Mouse (Mus musculus): ENCODE measurements around the gene Thsd7b. TPM values are rescaled to one million over a fixed set of nuclear protein-coding genes. Genes with fewer than 3 reads are reported as not detected.

Gene Thsd7b
- polyA plus RNA-seq, 2 experiments = 1.1 to 1.8 TPM

DNA sequence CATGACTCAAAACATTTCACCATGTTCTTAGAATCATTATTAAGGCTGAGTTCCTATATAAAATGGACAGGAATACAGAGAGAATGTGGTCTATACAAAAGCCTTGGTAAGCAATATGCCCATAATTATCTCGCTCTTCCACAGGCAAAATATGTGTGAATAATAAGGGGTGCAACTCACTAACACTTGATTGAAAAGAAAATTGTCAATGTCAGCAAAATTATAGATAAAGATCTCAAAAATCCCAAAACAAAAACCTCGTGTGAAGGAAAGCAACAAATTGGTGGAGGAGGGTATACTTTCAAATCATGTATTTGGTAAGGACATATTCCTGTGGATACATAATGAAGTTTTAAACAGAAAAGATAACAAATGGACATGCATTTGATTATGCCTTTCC, 810.7 kb downstream of the Thsd7b start:
- ATAC-seq (ENCODE audit: low FRiP score, low read depth) = no peak

DNA sequence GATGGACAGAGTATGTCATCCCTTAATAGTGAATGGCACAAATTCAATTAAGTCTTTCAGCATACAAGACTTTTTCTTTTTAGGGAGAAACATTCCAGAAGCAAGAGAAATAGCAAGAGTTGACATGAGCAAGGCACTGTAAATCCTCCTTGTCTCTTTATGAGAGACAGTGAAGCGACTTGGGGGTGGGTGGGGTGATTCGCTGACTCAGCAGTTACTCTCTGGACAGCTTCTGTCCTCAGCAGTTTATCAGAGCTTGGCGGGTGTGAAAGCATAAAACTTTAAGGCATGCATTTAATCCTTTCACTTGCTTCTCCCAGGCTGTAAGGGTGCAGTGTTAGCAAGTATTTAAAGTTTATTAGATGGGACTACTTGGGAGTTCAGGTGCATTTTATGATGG, 812.1 kb downstream of the Thsd7b start:
- DNase-seq (ENCODE audit: low spot score) (no peak), ATAC-seq (ENCODE audit: low FRiP score, low read depth) (no peak)
- Histone ChIP-seq H3K4me3 (replicated peaks; ENCODE audit: low read length) (no peak overlapping the region), H3K9me3 (ENCODE audit: control insufficient read depth, low read length) (no peaks in the 10 kb centered on the region), H3K27me3 (ENCODE audit: control insufficient read depth, insufficient read depth, low read length) (no peaks in the 10 kb centered on the region), H3K4me2 (replicated peaks; ENCODE audit: low read depth, low read length, severe bottlenecking) (no peak overlapping the region), H3K9ac (ENCODE audit: low read depth, low read length, severe bottlenecking) (no peak overlapping the region), H3K36me3 (ENCODE audit: control insufficient read depth, insufficient read depth, low read length) (no peaks in the 10 kb centered on the region), H3K4me1 (ENCODE audit: control insufficient read depth, insufficient read depth, low read length) (no peaks in the 10 kb centered on the region), H3K27ac (replicated peaks; ENCODE audit: low read depth, low read length) (no peak overlapping the region)
- 51% methylated on average over 3 of the region's 3 CpGs for WGBS
- TF ChIP-seq POLR2A (IDR thresholded peaks at IDR 0.05; ENCODE audit: borderline replicate concordance, extremely low read depth, insufficient read depth, insufficient read length) = no peak

More for the DNA sequence above, 810.7 kb downstream of the Thsd7b start:
- no peaks in the 10 kb centered on the region for H3K36me3 ChIP-seq (ENCODE audit: control insufficient read depth, insufficient read depth, low read length)
- TF ChIP-seq POLR2A (IDR thresholded peaks at IDR 0.05; ENCODE audit: borderline replicate concordance, extremely low read depth, insufficient read depth, insufficient read length) = no peak
- H3K9me3 ChIP-seq (ENCODE audit: control insufficient read depth, low read length) = no peaks in the 10 kb centered on the region
- H3K4me2 ChIP-seq (replicated peaks; ENCODE audit: low read depth, low read length, severe bottlenecking) = no peak overlapping the region
- H3K27ac ChIP-seq (replicated peaks; ENCODE audit: low read depth, low read length) = no peak overlapping the region
- no peak overlapping the region for H3K9ac ChIP-seq (ENCODE audit: low read depth, low read length, severe bottlenecking)
- DNase-seq (ENCODE audit: low spot score) = no peak
- H3K4me1 ChIP-seq (ENCODE audit: control insufficient read depth, insufficient read depth, low read length) = no peaks in the 10 kb centered on the region
- no peaks in the 10 kb centered on the region for H3K27me3 ChIP-seq (ENCODE audit: control insufficient read depth, insufficient read depth, low read length)
- no peak overlapping the region for H3K4me3 ChIP-seq (replicated peaks; ENCODE audit: low read length)
- WGBS = 65% methylated on average over 2 of the region's 2 CpGs

DNA sequence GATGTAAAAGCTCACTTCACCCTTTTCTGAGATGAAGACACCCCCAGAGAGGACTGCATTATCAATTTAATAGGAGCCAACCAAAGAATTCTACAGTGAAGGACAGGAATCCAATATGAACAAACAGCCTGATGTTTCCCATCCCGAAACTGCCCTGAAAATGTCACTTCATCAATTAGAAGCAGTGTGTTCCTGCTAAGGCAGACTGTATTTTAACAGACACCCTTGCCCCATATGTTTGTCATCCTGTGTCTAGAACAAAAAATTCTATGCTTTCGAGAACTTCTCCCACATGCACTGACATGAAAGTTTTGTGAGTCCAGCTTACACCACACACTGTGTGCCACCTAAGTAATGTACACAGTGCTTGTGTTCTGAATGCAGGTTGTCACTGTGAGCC, 812.8 kb downstream of the Thsd7b start:
- no peaks in the 10 kb centered on the region for H3K27me3 ChIP-seq (ENCODE audit: control insufficient read depth, insufficient read depth, low read length)
- WGBS = 68% methylated on average over 2 of the region's 2 CpGs
- no peak for DNase-seq (ENCODE audit: low spot score)

DNA sequence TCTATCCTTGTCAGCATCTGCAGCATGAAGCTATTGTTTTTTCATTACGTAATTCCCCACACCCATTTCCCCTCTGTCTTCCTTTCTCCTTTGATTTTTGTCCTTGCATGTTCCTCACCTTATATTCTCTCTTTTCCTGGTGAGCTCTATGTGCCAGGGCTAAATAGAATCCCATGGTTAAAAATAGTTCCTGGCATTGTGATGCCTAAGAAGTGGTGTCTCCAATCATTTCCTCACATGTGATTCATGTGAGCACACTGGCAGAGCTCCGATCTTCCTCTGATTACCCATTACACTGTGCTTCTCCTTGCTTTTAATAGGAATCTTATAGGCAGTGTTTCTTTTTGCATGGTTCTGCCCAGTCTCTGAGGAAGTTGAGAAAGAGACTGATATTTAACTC, 826.1 kb downstream of the Thsd7b start:
- WGBS = 88% methylated on average over 2 of the region's 2 CpGs
- H3K36me3 ChIP-seq (ENCODE audit: control insufficient read depth, insufficient read depth, low read length) = no peaks in the 10 kb centered on the region
- H3K4me2 ChIP-seq (replicated peaks; ENCODE audit: low read depth, low read length, severe bottlenecking) = no peak overlapping the region
- H3K27ac ChIP-seq (replicated peaks; ENCODE audit: low read depth, low read length) = no peak overlapping the region
- TF ChIP-seq POLR2A (IDR thresholded peaks at IDR 0.05; ENCODE audit: borderline replicate concordance, extremely low read depth, insufficient read depth, insufficient read length) = no peak
- no peaks in the 10 kb centered on the region for H3K4me1 ChIP-seq (ENCODE audit: control insufficient read depth, insufficient read depth, low read length)
- no peak for DNase-seq (ENCODE audit: low spot score)
- no peak overlapping the region for H3K4me3 ChIP-seq (replicated peaks; ENCODE audit: low read length)
- ATAC-seq (ENCODE audit: low FRiP score, low read depth) = no peak
- H3K9me3 ChIP-seq (ENCODE audit: control insufficient read depth, low read length) = no peaks in the 10 kb centered on the region
- H3K9ac ChIP-seq (ENCODE audit: low read depth, low read length, severe bottlenecking) = no peak overlapping the region
- H3K27me3 ChIP-seq (ENCODE audit: control insufficient read depth, insufficient read depth, low read length) = no peaks in the 10 kb centered on the region

More for the DNA sequence above, 812.8 kb downstream of the Thsd7b start:
- TF ChIP-seq POLR2A (IDR thresholded peaks at IDR 0.05; ENCODE audit: borderline replicate concordance, extremely low read depth, insufficient read depth, insufficient read length) = no peak
- Histone ChIP-seq H3K4me3 (replicated peaks; ENCODE audit: low read length) (no peak overlapping the region), H3K36me3 (ENCODE audit: control insufficient read depth, insufficient read depth, low read length) (no peaks in the 10 kb centered on the region), H3K4me1 (ENCODE audit: control insufficient read depth, insufficient read depth, low read length) (no peaks in the 10 kb centered on the region), H3K9me3 (ENCODE audit: control insufficient read depth, low read length) (no peaks in the 10 kb centered on the region), H3K4me2 (replicated peaks; ENCODE audit: low read depth, low read length, severe bottlenecking) (no peak overlapping the region), H3K9ac (ENCODE audit: low read depth, low read length, severe bottlenecking) (no peak overlapping the region), H3K27ac (replicated peaks; ENCODE audit: low read depth, low read length) (no peak overlapping the region)
- no peak for ATAC-seq (ENCODE audit: low FRiP score, low read depth)

DNA sequence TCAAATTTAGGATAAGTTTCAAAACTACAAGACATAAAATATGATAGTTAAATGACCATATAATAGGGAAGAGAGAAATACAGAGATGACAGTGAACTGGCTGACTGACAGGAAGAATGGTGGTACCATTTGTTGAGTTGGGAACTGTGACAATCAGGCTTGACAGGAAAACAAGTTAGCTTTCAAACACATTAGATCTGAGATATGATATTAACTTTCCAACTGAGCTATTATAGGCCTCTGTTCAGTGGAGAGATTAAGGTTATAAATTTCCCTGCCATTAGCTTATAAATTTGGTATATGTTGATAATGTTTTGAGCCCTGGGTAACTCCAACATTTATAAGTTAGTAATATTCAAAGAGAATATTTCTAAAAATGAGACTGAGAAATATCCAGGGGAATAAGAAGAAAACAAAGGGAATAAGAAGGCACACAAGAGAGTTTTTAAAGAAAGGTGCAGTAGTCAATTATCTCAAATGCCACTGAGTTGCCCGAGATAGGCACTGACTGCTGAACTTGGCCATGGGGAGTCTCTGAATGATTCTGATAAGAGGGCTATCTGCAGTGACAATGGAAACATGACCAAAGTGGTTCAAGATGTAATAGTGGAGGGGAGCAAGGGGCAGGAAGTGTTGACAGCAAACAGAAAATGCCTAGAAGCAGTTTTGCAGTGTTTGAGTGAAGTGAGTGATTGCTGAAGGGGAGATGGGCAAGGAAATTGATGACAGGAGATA, 839.6 kb downstream of the Thsd7b start:
- no peak overlapping the region for H3K4me2 ChIP-seq (replicated peaks; ENCODE audit: low read depth, low read length, severe bottlenecking)
- DNase-seq (ENCODE audit: low spot score) (no peak), ATAC-seq (ENCODE audit: low FRiP score, low read depth) (no peak)
- 96% methylated on average over 1 of the region's 1 CpGs for WGBS
- no peak overlapping the region for H3K4me3 ChIP-seq (replicated peaks; ENCODE audit: low read length)
- no peak for TF ChIP-seq POLR2A (IDR thresholded peaks at IDR 0.05; ENCODE audit: borderline replicate concordance, extremely low read depth, insufficient read depth, insufficient read length)
- H3K27ac ChIP-seq (replicated peaks; ENCODE audit: low read depth, low read length) = no peak overlapping the region
- H3K9ac ChIP-seq (ENCODE audit: low read depth, low read length, severe bottlenecking) = no peak overlapping the region
- H3K27me3 ChIP-seq (ENCODE audit: control insufficient read depth, insufficient read depth, low read length) = no peaks in the 10 kb centered on the region
- no peaks in the 10 kb centered on the region for H3K9me3 ChIP-seq (ENCODE audit: control insufficient read depth, low read length)
- no peaks in the 10 kb centered on the region for H3K4me1 ChIP-seq (ENCODE audit: control insufficient read depth, insufficient read depth, low read length)
- H3K36me3 ChIP-seq (ENCODE audit: control insufficient read depth, insufficient read depth, low read length) = no peaks in the 10 kb centered on the region
